Mouse (Mus musculus) C2C12 (cell line): ENCODE data around the gene Malrd1.

Experiments
- CEBPB ChIP-seq: IDR thresholded peaks from one replicate; pipeline ENCODE4 v1.6.1; 2011; ENCODE audit warnings: low read depth, mild to moderate bottlenecking, control low read depth, moderate library complexity
- CTCF ChIP-seq: IDR thresholded peaks from one replicate; pipeline ENCODE4 v1.5.1; 2011; ENCODE audit not compliant: control insufficient read depth, insufficient read depth, insufficient read length
- MYOD1 ChIP-seq: IDR thresholded peaks from one replicate; pipeline ENCODE4 v1.6.1; 2011; ENCODE audit warnings: low read depth; ENCODE audit not compliant: control insufficient read depth, insufficient read length

- TF ChIP-seq CTCF (no peak), MYOD1 (no peak), CEBPB (no peak)
These were observed 399.8 kb downstream of the Malrd1 start for GRCm38 (mm10) chr2:15926041-15926440.
